Mouse (Mus musculus): ENCODE data around the gene Wnt8b. TPM values are rescaled to one million over a fixed set of nuclear protein-coding genes. Genes with fewer than 3 reads are reported as not detected.

Gene Wnt8b
- polyA plus RNA-seq (2017; shearing (Covaris generic)): not detected

DNA sequence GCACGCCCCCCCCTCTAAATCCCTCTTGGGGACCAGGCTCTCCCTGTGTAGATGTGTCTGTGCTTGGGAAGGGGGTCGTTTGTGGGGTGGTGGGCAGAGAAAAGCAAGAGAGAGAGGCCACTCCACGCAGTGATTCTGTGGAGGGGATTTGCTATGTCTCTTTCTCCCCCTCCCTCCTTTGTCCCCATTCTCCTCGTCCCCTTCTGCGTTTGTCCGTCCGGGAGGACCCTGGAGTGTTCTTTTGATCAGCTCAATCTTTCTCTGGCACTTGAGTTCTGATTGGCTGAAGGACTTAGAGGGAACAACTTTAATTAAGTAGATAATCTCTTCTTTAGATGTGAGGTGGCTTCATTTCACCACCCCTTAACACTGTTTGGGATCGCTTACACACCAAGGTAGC, at the start of gene Wnt8b:
Gene Wnt8b (plus strand): TSS at position 345 of the 400 bp plus-strand sequence.

DNA sequence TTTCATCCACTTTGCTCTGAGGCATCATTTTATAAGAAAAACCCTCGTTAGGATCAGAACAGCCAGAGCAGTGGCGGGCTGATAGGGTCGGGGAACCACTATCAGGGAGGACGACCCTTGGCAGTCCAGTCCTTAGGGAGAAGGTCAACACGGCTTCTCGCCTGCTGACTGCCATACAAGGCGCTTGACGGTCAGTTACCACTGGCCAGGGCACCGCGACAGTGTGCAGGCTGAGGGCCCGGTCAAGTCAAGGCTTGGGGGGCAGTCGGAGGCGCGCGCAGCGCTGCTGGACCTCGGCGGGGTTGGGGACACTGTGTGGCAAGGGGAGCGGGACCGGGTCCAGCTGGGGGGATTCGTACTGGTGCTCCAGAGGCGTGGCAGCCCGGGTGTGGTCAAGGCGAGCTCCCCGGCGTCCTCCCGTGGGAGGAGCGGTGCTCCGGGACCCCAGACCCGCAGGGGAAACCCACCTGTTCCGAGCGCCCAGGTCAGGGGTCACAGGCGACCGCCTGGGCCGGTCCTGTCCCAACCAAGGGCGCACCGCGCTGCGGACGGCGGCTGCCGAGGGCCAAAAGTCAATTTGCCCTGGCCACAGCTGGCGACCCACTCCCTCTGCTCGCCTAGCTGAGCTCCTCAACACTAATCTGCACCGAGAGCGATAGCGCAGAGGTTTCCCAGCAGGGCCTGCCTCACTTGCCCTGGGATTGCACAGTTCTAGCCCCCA, 52.2 kb downstream of the Wnt8b start, which contains the start of gene Sec31b:
Gene Sec31b (minus strand): TSS at position 544 of the 721 bp plus-strand sequence.

DNA sequence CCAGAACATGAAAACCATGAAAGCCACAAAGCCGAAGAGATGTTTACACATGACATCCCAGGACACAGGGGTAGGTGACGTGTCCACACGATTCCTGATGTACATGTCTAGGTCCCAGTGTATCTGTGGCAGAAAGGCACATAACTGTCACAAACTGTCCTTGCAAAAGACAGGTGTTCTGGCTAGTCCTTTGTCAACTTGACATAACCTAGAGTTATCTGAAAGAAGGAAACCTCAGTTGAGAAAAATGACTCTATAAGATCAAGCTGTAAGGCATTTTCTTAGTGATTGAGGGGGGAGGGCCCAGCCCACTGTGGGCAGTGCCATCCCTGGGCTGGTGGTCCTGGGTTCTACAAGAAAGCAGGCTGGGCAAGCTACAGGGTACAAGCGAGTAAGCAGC, 59.5 kb downstream of the Wnt8b start, which contains the start of gene Gm20538:
Gene Gm20538 (minus strand): TSS at position 101 of the 400 bp plus-strand sequence.

DNA sequence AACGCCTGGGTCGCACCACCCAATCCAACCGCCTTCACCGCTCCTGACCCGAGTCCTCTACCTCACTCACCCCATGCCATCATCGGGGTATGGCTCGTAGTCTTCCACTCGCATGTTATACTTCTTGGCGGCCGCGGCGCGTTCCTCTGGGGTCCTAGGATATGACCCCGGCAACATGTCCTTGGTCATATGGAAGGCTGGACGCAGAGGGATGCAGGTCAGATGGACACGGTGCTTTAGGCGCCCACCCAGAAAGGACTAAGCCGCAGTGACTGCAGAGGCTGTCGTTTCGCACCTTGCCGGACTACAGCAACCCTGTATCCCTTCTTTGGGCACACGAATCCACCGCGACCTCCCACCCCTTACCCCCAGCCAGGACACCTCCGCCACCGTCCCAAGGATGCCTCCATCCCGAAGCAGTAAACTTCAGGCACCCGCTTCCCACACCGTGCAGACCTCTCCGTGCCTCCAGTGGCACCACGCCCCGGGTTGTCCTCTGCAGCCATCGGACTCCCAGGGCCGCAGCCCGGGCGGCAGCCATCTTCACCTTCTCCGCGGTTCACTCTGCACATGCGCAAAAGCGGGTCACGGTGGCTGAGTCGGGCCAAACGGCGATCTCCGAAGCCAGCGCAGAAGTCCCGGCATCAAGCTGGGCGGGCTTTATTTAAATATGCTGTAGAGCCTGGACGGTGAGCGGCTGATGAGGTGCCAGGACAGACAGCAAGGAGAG, 61.8 kb downstream of the Wnt8b start, which contains the start of gene Ndufb8:
Gene Ndufb8 (minus strand): TSS at position 580 of the 730 bp plus-strand sequence.

DNA sequence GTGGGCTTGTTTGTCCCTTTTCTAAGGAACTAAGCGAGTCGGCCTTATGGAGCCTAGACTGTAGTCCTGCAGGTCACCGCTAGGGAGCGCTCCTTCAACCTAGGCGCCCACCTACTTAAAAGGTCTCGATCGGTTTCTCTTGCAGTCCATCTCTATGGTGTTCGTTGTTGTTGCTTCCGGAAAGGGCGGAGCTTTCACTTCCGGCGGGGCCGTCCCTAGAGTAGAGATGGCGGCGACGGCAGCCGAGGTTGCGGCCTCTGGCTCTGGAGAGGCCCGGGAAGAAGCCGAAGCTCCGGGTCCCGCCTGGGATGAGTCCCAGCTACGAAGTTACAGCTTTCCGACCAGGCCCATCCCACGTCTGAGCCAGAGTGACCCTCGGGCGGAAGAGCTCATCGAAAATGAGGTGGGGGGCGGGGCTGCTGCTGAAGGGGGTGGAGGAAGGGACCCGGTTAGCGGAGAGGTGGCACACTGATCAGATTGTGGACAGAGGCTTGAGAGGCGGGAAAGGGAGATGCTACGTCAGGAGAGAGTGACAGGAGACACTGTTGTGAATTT, 69.5 kb downstream of the Wnt8b start, which contains the start of gene Hif1an:
Gene Hif1an (plus strand): TSS at position 199 of the 555 bp plus-strand sequence.

Other genes with a start within 250 kb of the Wnt8b start
- gene Scd2, start 199.8 kb upstream of the Wnt8b start, polyA plus RNA-seq (2017; shearing (Covaris generic)): 10.5 TPM
- 0.17 TPM for gene Scd4, start 160.4 kb upstream of the Wnt8b start, polyA plus RNA-seq (2017; shearing (Covaris generic))
- not detected for gene Scd1, start 85.6 kb upstream of the Wnt8b start, polyA plus RNA-seq (2017; shearing (Covaris generic))
- 5.6 TPM for gene Sec31b, start 52.4 kb downstream of the Wnt8b start, polyA plus RNA-seq (2017; shearing (Covaris generic))
- 10.5 TPM for gene Gm20538, start 59.4 kb downstream of the Wnt8b start, polyA plus RNA-seq (2017; shearing (Covaris generic))
- 176 TPM for gene Ndufb8, start 62.0 kb downstream of the Wnt8b start, polyA plus RNA-seq (2017; shearing (Covaris generic))
- 49.2 TPM for gene Hif1an, start 69.4 kb downstream of the Wnt8b start, polyA plus RNA-seq (2017; shearing (Covaris generic))

Measured in naive thymus-derived CD4-positive, alpha-beta T cell, adult 5 months (primary cell).